Mouse (Mus musculus) erythroblast, embryonic 14.5 days (primary cell): ENCODE measurements around the gene Rpusd2. TPM values are rescaled to one million over a fixed set of nuclear protein-coding genes. Genes with fewer than 3 reads are reported as not detected.

Experiments
- H3K27me3 ChIP-seq: 2 replicates; pipeline ENCODE4 v1.6.1; 2012; ENCODE audit warnings: inconsistent platforms; ENCODE audit not compliant: control insufficient read depth
- H3K36me3 ChIP-seq: 2 replicates; pipeline ENCODE4 v1.6.1; 2012; ENCODE audit warnings: mild to moderate bottlenecking, inconsistent platforms; ENCODE audit not compliant: control insufficient read depth
- H3K4me1 ChIP-seq: 2 replicates; pipeline ENCODE4 v1.6.1; 2012; ENCODE audit warnings: inconsistent platforms; ENCODE audit not compliant: control insufficient read depth
- H3K4me3 ChIP-seq: replicated peaks from 2 replicates; pipeline ENCODE3; 2012; ENCODE audit warnings: moderate library complexity, mild to moderate bottlenecking, inconsistent platforms
- H3K9me3 ChIP-seq: 2 replicates; pipeline ENCODE4 v1.6.1; 2012; ENCODE audit warnings: low read length, inconsistent platforms, mixed read lengths; ENCODE audit not compliant: control insufficient read depth
- GATA1 ChIP-seq: IDR thresholded peaks from 2 replicates; pipeline ENCODE4 v1.6.1; 2012; ENCODE audit warnings: low read length, inconsistent platforms, mixed read lengths
- TAL1 ChIP-seq: IDR thresholded peaks from 3 replicates; pipeline ENCODE4 v1.6.1; 2012; ENCODE audit warnings: low read length, inconsistent platforms, mixed read lengths
- polyA plus RNA-seq: library from polyadenylated mRNA; stranded (reverse); fragments of >175 nt; gene quantifications from 2 replicates; pipeline ENCODE4 v1.2.3, GENCODE M21; 2012

The Rpusd2 gene
- polyA plus RNA-seq, 1 experiment, result 0.03 TPM

GRCm38 (mm10) chr2:119050132-119050650 lies 15.6 kb downstream of the Rpusd2 start:
- Histone ChIP-seq H3K9me3 (no peaks in the 10 kb centered on the region), H3K27me3 (no peaks in the 10 kb centered on the region), H3K4me1 (peaks cover 38% of the 10 kb centered on the region), H3K36me3 (peaks cover 35% of the 10 kb centered on the region), H3K4me3 (no peak overlapping the region)
- no peak for TF ChIP-seq TAL1

- H3K4me3 ChIP-seq, result no peak overlapping the region
- H3K4me1 ChIP-seq, result peaks cover 15% of the 10 kb centered on the region
- no peak for TF ChIP-seq TAL1
- TF ChIP-seq GATA1, result no peak
- peaks cover 85% of the 10 kb centered on the region for H3K36me3 ChIP-seq
- H3K9me3 ChIP-seq, result no peaks in the 10 kb centered on the region
- H3K27me3 ChIP-seq, result no peaks in the 10 kb centered on the region
Observed at GRCm38 (mm10) chr2:119060139-119060538, 25.5 kb downstream of the Rpusd2 start.

GRCm38 (mm10) chr2:119072397-119072796 lies 37.8 kb downstream of the Rpusd2 start:
- no peaks in the 10 kb centered on the region for H3K4me1 ChIP-seq
- TF ChIP-seq GATA1 (no peak), TAL1 (no peak)

DNA sequence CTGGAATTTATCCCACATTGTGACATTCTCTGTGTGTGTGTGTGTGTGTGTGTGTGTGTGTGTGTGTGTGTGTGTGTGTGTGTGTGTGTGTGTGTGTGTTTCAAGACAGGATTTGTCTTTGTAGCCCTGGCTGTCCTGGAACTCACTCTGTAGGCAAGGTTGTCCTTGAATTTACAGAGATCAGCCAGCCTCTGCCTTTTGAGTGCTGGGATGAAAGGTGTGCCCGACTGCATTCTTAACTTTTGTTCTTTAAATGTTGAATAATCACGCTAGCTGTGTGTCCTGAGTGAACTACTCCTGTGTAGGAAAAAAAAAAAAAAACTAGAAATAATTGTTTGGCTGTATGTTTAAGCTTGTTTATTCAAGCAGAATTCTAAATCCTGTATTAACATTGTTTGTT lies 51.6 kb downstream of the Rpusd2 start:
- H3K27me3 ChIP-seq, result no peaks in the 10 kb centered on the region
- H3K9me3 ChIP-seq, result no peaks in the 10 kb centered on the region
- H3K4me1 ChIP-seq, result no peaks in the 10 kb centered on the region
- H3K4me3 ChIP-seq, result no peak overlapping the region
- H3K36me3 ChIP-seq, result peaks cover 94% of the 10 kb centered on the region
- no peak for TF ChIP-seq TAL1

More at GRCm38 (mm10) chr2:119072397-119072796, 37.8 kb downstream of the Rpusd2 start:
- Histone ChIP-seq H3K9me3 (no peaks in the 10 kb centered on the region), H3K4me3 (no peak overlapping the region), H3K27me3 (no peaks in the 10 kb centered on the region), H3K36me3 (peaks cover 94% of the 10 kb centered on the region)

Other genes with a start within 250 kb of the Rpusd2 start
- 26.7 and 32.4 TPM in 2 replicates for gene Knstrn, start 220.8 kb upstream of the Rpusd2 start, polyA plus RNA-seq
- gene Ivd, start 172.8 kb upstream of the Rpusd2 start, polyA plus RNA-seq, result 0.30 and 0.45 TPM in 2 replicates
- 4.0 and 5.7 TPM in 2 replicates for gene Bahd1, start 134.4 kb upstream of the Rpusd2 start, polyA plus RNA-seq
- 0.14 and 0.15 TPM in 2 replicates for gene Chst14, start 108.3 kb upstream of the Rpusd2 start, polyA plus RNA-seq
- 0.69 and 0.75 TPM in 2 replicates for gene Ccdc32, start 5.4 kb upstream of the Rpusd2 start, polyA plus RNA-seq
- gene Knl1, start 12.3 kb downstream of the Rpusd2 start, polyA plus RNA-seq, result 0.18 and 0.37 TPM in 2 replicates
- 2.7 and 4.3 TPM in 2 replicates for gene Rad51, start 78.0 kb downstream of the Rpusd2 start, polyA plus RNA-seq
- 4.4 and 6.3 TPM in 2 replicates for gene Rmdn3, start 122.2 kb downstream of the Rpusd2 start, polyA plus RNA-seq
- gene Gchfr, start 133.0 kb downstream of the Rpusd2 start, polyA plus RNA-seq, result 0.20 and 0.22 TPM in 2 replicates
- gene Gm14137, start 139.7 kb downstream of the Rpusd2 start, polyA plus RNA-seq, result not detected in 2 replicates
- 1.1 and 1.9 TPM in 2 replicates for gene Zfyve19, start 173.8 kb downstream of the Rpusd2 start, polyA plus RNA-seq
- 3.9 and 5.5 TPM in 2 replicates for gene Dnajc17, start 174.0 kb downstream of the Rpusd2 start, polyA plus RNA-seq
- gene Ppp1r14d, start 195.1 kb downstream of the Rpusd2 start, polyA plus RNA-seq, result not detected in 2 replicates
- 0.02 TPM in 1 of 2 replicates, not detected in the other for gene Spint1, start 202.6 kb downstream of the Rpusd2 start, polyA plus RNA-seq
- gene Rhov, start 236.5 kb downstream of the Rpusd2 start, polyA plus RNA-seq, result not detected in 2 replicates